Mouse (Mus musculus) limb, embryonic 14.5 days (tissue): ENCODE measurements around the gene Gm36864. TPM values are rescaled to one million over a fixed set of nuclear protein-coding genes. Genes with fewer than 3 reads are reported as not detected.
"Not testable (repeated sequence)": the region's sequence is repeated elsewhere in the genome, so short reads cannot be mapped to it uniquely, and the experiment has no call there.

Experiments
- ATAC-seq: fragments of 200-750 bp; cut with Nextera tagmentation; 2 replicates; pipeline ENCODE4 v1.8.0; 2017; ENCODE audit warnings: low read depth, moderate number of reproducible peaks, moderate TSS enrichment; ENCODE audit not compliant: low FRiP score
- DNase-seq: peaks from one replicate; pipeline ENCODE4 v3.0.0-alpha.2; 2015; ENCODE audit warnings: low spot score
- H3K27ac ChIP-seq: fragments of 300-500 bp; sonication (generic); replicated peaks from 2 replicates; pipeline ENCODE4 v1.5.1; 2014; ENCODE audit warnings: low read depth, mild to moderate bottlenecking, low read length, moderate library complexity, mixed read lengths
- H3K27me3 ChIP-seq: fragments of 300-500 bp; sonication (generic); 2 replicates; pipeline ENCODE4 v1.6.1; 2014; ENCODE audit warnings: low read length, mixed read lengths; ENCODE audit not compliant: control insufficient read depth, insufficient read depth
- H3K36me3 ChIP-seq: fragments of 300-500 bp; sonication (generic); 2 replicates; pipeline ENCODE4 v1.6.1; 2014; ENCODE audit warnings: mild to moderate bottlenecking, low read length, moderate library complexity, mixed read lengths; ENCODE audit not compliant: control insufficient read depth, insufficient read depth
- H3K4me1 ChIP-seq: fragments of 300-500 bp; sonication (generic); 2 replicates; pipeline ENCODE4 v1.6.1; 2014; ENCODE audit warnings: antibody characterized with exemption, low read length, mixed read lengths; ENCODE audit not compliant: control insufficient read depth, insufficient read depth
- H3K4me2 ChIP-seq: fragments of 300-500 bp; sonication (generic); replicated peaks from 2 replicates; pipeline ENCODE4 v1.6.1; 2014; ENCODE audit warnings: low read depth, mild to moderate bottlenecking, low read length, moderate library complexity; ENCODE audit not compliant: severe bottlenecking
- H3K4me3 ChIP-seq: fragments of 300-500 bp; sonication (generic); replicated peaks from 2 replicates; pipeline ENCODE4 v1.5.1; 2014; ENCODE audit warnings: low read length
- H3K9ac ChIP-seq: fragments of 300-500 bp; sonication (generic); 2 replicates; pipeline ENCODE4 v1.6.1; 2014; ENCODE audit warnings: mild to moderate bottlenecking, low read depth, low read length, moderate library complexity; ENCODE audit not compliant: severe bottlenecking
- H3K9me3 ChIP-seq: fragments of 300-500 bp; sonication (generic); 2 replicates; pipeline ENCODE4 v1.6.1; 2016; ENCODE audit warnings: low read length; ENCODE audit not compliant: control insufficient read depth
- POLR2A ChIP-seq: fragments of 200-500 bp; IDR thresholded peaks from 2 replicates; pipeline ENCODE4 v1.8.0; 2012; ENCODE audit warnings: inconsistent platforms, mild to moderate bottlenecking, moderate library complexity, borderline replicate concordance; ENCODE audit not compliant: insufficient read depth, insufficient read length; ENCODE audit errors: extremely low read depth
- WGBS: fragments of 180-500 bp; shearing (Covaris S2); extraction: QIAGEN DNeasy Blood & Tissue Kit; methylation state at CpG from one replicate; pipeline ENCODE4 v1.1.7; 2014; 5-methylcytosine and 5-hydroxymethylcytosine counted together
- polyA plus RNA-seq, 2 experiments: library from polyadenylated mRNA; depleted of rRNA in 1 of 2; stranded (reverse) in 1 of 2; unstranded in 1 of 2; fragments of >200 nt; fragmentation: Nextera tagmentation in 1 of 2; extraction: Ambion mirVana in 1 of 2; gene quantifications; 2 replicates each; pipeline versions ENCODE4 v1.2.1 to v1.2.3; 2012 to 2014

Gene Gm36864
- polyA plus RNA-seq, 2 experiments: not detected

GRCm38 (mm10) chr7:44208307-44208706 is 27.7 kb upstream of the Gm36864 start:
- no peak for TF ChIP-seq POLR2A
- no peak for ATAC-seq
- WGBS: 82% methylated on average over 3 of the region's 3 CpGs
- no peak for DNase-seq
- Histone ChIP-seq H3K9me3 (no peaks in the 10 kb centered on the region), H3K27me3 (no peaks in the 10 kb centered on the region), H3K4me2 (no peak overlapping the region), H3K27ac (no peak overlapping the region), H3K36me3 (no peaks in the 10 kb centered on the region), H3K4me1 (no peaks in the 10 kb centered on the region), H3K4me3 (no peak overlapping the region), H3K9ac (no peak overlapping the region)

- Histone ChIP-seq H3K27me3 (no peaks in the 10 kb centered on the region), H3K27ac (no peak within 1 kb of the TSS), H3K9me3 (no peaks in the 10 kb centered on the region), H3K9ac (no peak within 1 kb of the TSS), H3K4me1 (no peaks in the 10 kb centered on the region), H3K4me3 (no peak within 1 kb of the TSS), H3K4me2 (no peak within 1 kb of the TSS), H3K36me3 (no peaks in the 10 kb centered on the region)
- ATAC-seq: no peak
- WGBS: 83% methylated on average over 1 of the region's 1 CpGs
- no peak for DNase-seq
- no peak for TF ChIP-seq POLR2A
Measured at GRCm38 (mm10) chr7:44215645-44216044, 20.3 kb upstream of the Gm36864 start, which contains the start of gene Klk1b5. Klk1b5 (plus strand) TSS chr7:44215945.

GRCm38 (mm10) chr7:44221601-44222000 is 14.4 kb upstream of the Gm36864 start:
- H3K9ac ChIP-seq, H3K27ac ChIP-seq, H3K27me3 ChIP-seq, DNase-seq, ATAC-seq, H3K4me1 ChIP-seq, H3K4me2 ChIP-seq, H3K36me3 ChIP-seq, H3K4me3 ChIP-seq, H3K9me3 ChIP-seq: not testable (repeated sequence)
- WGBS: 75% methylated on average over 8 of the region's 10 CpGs

GRCm38 (mm10) chr7:44222335-44222734 is 13.6 kb upstream of the Gm36864 start:
- not testable (repeated sequence) for H3K4me3 ChIP-seq, H3K4me1 ChIP-seq, H3K9me3 ChIP-seq, H3K27ac ChIP-seq, H3K9ac ChIP-seq, H3K36me3 ChIP-seq, ATAC-seq, H3K27me3 ChIP-seq, H3K4me2 ChIP-seq, DNase-seq
- WGBS: 78% methylated on average over 6 of the region's 6 CpGs

GRCm38 (mm10) chr7:44225076-44225475 is 10.9 kb upstream of the Gm36864 start, which contains the start of gene Klk1:
Klk1 (plus strand) TSS chr7:44225360.
- Histone ChIP-seq H3K9ac (no peak within 1 kb of the TSS), H3K9me3 (no peaks in the 10 kb centered on the region), H3K4me2 (no peak within 1 kb of the TSS), H3K36me3 (no peaks in the 10 kb centered on the region), H3K27ac (no peak within 1 kb of the TSS), H3K4me3 (no peak within 1 kb of the TSS), H3K27me3 (no peaks in the 10 kb centered on the region), H3K4me1 (no peaks in the 10 kb centered on the region)
- WGBS: 50% methylated on average over 1 of the region's 1 CpGs
- no peak for TF ChIP-seq POLR2A
- no peak for DNase-seq
- ATAC-seq: no peak

GRCm38 (mm10) chr7:44239913-44240312 is 3.9 kb downstream of the Gm36864 start:
- H3K4me3 ChIP-seq: no peak overlapping the region
- H3K4me2 ChIP-seq: no peak overlapping the region
- 46% methylated on average over 2 of the region's 2 CpGs for WGBS
- H3K27ac ChIP-seq: no peak overlapping the region
- TF ChIP-seq POLR2A: no peak
- no peaks in the 10 kb centered on the region for H3K36me3 ChIP-seq
- H3K4me1 ChIP-seq: no peaks in the 10 kb centered on the region
- H3K9me3 ChIP-seq: no peaks in the 10 kb centered on the region
- DNase-seq: no peak
- no peak for ATAC-seq
- H3K27me3 ChIP-seq: no peaks in the 10 kb centered on the region
- H3K9ac ChIP-seq: no peak overlapping the region
